Mouse (Mus musculus) limb, embryonic 15.5 days (tissue): ENCODE data around the gene Rbfox2. TPM values are rescaled to one million over a fixed set of nuclear protein-coding genes. Genes with fewer than 3 reads are reported as not detected.

Source experiments
- ATAC-seq: fragments of 200-750 bp; cut with Nextera tagmentation; 2 replicates; pipeline ENCODE4 v1.8.0; 2017; ENCODE audit warnings: low read depth, moderate TSS enrichment; ENCODE audit not compliant: insufficient number of reproducible peaks, low FRiP score, low TSS enrichment
- H3K27ac ChIP-seq: fragments of 300-500 bp; sonication (generic); 2 replicates; pipeline ENCODE4 v1.5.1; 2015; ENCODE audit warnings: moderate library complexity, mild to moderate bottlenecking, inconsistent platforms
- H3K27me3 ChIP-seq: fragments of 300-500 bp; sonication (generic); 2 replicates; pipeline ENCODE4 v1.6.1; 2015; ENCODE audit warnings: inconsistent platforms
- H3K36me3 ChIP-seq: fragments of 300-500 bp; sonication (generic); 2 replicates; pipeline ENCODE4 v1.6.1; 2015; ENCODE audit warnings: inconsistent platforms
- H3K4me1 ChIP-seq: fragments of 300-500 bp; sonication (generic); 2 replicates; pipeline ENCODE4 v1.6.1; 2015; ENCODE audit warnings: inconsistent platforms
- H3K4me2 ChIP-seq: fragments of 300-500 bp; sonication (generic); 2 replicates; pipeline ENCODE4 v1.6.1; 2015; ENCODE audit warnings: mild to moderate bottlenecking, inconsistent platforms
- H3K4me3 ChIP-seq: fragments of 300-500 bp; sonication (generic); 2 replicates; pipeline ENCODE4 v1.5.1; 2015; ENCODE audit warnings: mild to moderate bottlenecking, inconsistent platforms
- H3K9ac ChIP-seq: fragments of 300-500 bp; sonication (generic); 2 replicates; pipeline ENCODE4 v1.6.1; 2015; ENCODE audit warnings: inconsistent platforms
- H3K9me3 ChIP-seq: fragments of 300-500 bp; sonication (generic); 2 replicates; pipeline ENCODE4 v1.6.1; 2016; ENCODE audit warnings: inconsistent platforms
- WGBS: fragments of 180-500 bp; shearing (Covaris S2); methylation state at CpG from one replicate; pipeline ENCODE4 v1.1.7; 2015; 5-methylcytosine and 5-hydroxymethylcytosine counted together
- polyA plus RNA-seq: library from polyadenylated mRNA; unstranded; fragments of >200 nt; fragmentation: Nextera tagmentation; extraction: Ambion mirVana; gene quantifications from 2 replicates; pipeline ENCODE4 v1.2.1, GENCODE M21; 2015

Rbfox2 gene
- 73.2 and 76.6 TPM in 2 replicates for polyA plus RNA-seq

GRCm38 (mm10) chr15:77306547-77307261 is at the start of gene Rbfox2:
Rbfox2 (minus strand) TSS chr15:77307004.
- peak; percentile 96 for ATAC-seq
- Histone ChIP-seq H3K27ac (peak within 1 kb of the TSS; percentile 100), H3K36me3 (no peaks in the 10 kb centered on the region), H3K27me3 (no peaks in the 10 kb centered on the region), H3K4me1 (peaks cover 30% of the 10 kb centered on the region), H3K4me2 (peak within 1 kb of the TSS; percentile 58), H3K4me3 (peak within 1 kb of the TSS; percentile 85), H3K9me3 (no peaks in the 10 kb centered on the region), H3K9ac (peak within 1 kb of the TSS; percentile 99)
- under 1% methylated on average over 89 of the region's 90 CpGs for WGBS

- no peaks in the 10 kb centered on the region for H3K27me3 ChIP-seq
- H3K4me3 ChIP-seq = no peak overlapping the region
- WGBS = 11% methylated on average over 11 of the region's 11 CpGs
- H3K9me3 ChIP-seq = no peaks in the 10 kb centered on the region
- peak overlapping the region; percentile 11 for H3K4me2 ChIP-seq
- peaks cover 38% of the 10 kb centered on the region for H3K4me1 ChIP-seq
- H3K36me3 ChIP-seq = no peaks in the 10 kb centered on the region
- peak overlapping the region; percentile 8; the same call in 1 of the 2 replicates for H3K27ac ChIP-seq
- no peak for ATAC-seq
- H3K9ac ChIP-seq = no peak overlapping the region
These were observed 49.5 kb upstream of the Rbfox2 start for GRCm38 (mm10) chr15:77356248-77356810.

DNA sequence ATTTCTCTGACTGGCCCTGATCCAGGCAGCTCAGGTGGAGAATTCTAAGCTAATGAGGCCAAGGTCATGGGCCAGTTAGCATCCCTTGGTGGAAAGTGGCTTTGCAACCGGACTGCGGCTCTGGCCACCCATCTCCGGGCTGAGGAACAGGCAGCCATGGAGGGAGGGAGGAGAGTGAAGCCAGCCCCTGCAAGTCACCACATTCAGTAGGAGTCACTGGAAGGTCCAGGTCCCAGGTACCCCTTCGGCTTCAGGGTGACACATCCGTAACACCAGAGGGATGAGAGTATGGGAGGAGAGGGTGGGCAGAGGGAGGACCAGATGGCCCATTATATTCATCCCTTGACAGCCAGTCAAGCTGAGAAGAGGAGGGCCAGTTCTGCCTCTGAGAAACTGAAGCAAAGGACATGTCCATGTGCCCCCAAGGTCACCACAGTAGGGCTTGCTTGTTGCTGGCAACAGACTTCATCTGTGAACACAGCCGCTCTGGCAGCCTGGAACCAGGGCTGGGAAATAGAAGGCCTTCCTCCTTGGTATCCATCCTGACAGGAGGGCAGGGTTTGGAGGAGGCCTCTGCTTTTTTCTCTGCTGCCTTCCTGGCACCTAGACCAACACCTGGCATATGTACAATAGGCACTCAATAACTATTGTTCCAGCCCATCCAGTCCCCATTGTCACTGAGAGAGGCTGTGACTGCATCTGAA is 48.2 kb upstream of the Rbfox2 start:
- Histone ChIP-seq H3K4me1 (peaks cover 38% of the 10 kb centered on the region), H3K36me3 (no peaks in the 10 kb centered on the region), H3K9ac (no peak overlapping the region), H3K9me3 (no peaks in the 10 kb centered on the region), H3K27me3 (no peaks in the 10 kb centered on the region), H3K4me2 (no peak overlapping the region), H3K27ac (no peak overlapping the region), H3K4me3 (no peak overlapping the region)
- WGBS = 87% methylated on average over 6 of the region's 6 CpGs
- ATAC-seq = no peak

GRCm38 (mm10) chr15:77354496-77354847 is 47.7 kb upstream of the Rbfox2 start:
- no peaks in the 10 kb centered on the region for H3K27me3 ChIP-seq
- no peak overlapping the region for H3K4me2 ChIP-seq
- peaks cover 35% of the 10 kb centered on the region for H3K4me1 ChIP-seq
- no peak for ATAC-seq
- H3K27ac ChIP-seq = no peak overlapping the region
- H3K9me3 ChIP-seq = no peaks in the 10 kb centered on the region
- no peak overlapping the region for H3K9ac ChIP-seq
- no peak overlapping the region for H3K4me3 ChIP-seq
- no peaks in the 10 kb centered on the region for H3K36me3 ChIP-seq
- 59% methylated on average over 4 of the region's 4 CpGs for WGBS

DNA sequence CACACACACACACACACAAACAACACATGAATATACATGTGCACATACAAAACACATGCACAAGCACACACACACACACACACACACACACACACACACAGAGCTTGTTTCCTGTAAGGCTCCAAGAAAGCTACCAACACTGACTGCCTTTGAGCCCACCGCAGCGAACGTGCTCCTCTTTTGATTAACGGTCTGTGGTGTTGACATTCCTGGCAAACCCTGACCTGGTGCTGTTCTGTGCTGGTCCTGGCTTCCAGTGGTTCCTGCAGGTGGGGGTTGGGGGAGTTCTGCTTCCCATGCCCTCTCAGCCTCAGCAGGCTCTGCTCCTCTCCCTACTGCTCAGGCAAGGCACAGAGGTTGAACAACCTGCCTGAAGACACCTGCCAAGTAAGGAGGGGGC is 47.0 kb upstream of the Rbfox2 start:
- 25% methylated on average over 4 of the region's 4 CpGs for WGBS
- no peak overlapping the region for H3K4me2 ChIP-seq
- no peak overlapping the region for H3K4me3 ChIP-seq
- no peak overlapping the region for H3K9ac ChIP-seq
- H3K4me1 ChIP-seq = peaks cover 29% of the 10 kb centered on the region
- H3K27ac ChIP-seq = no peak overlapping the region
- H3K9me3 ChIP-seq = no peaks in the 10 kb centered on the region
- no peak for ATAC-seq
- H3K27me3 ChIP-seq = no peaks in the 10 kb centered on the region
- H3K36me3 ChIP-seq = no peaks in the 10 kb centered on the region

DNA sequence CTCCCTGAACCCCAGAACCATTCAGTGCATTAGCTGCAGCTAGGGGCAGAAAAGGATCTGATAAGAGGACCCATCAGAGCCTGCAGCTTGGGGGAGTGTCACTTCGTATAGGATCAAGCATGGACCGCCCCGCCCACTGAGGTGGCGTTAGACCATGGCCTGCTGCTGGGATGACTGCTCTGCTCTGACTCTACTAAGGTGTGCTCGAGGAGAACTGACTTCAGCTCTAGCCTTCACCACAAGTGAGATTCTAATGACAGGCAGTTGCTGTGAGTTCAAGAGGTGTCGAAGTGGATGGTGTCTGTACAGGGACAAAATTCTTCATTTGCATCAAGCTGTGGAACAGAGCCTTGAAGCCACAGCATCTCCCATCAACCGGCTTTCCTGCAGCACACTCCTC is 46.1 kb upstream of the Rbfox2 start:
- ATAC-seq = no peak
- Histone ChIP-seq H3K27me3 (no peaks in the 10 kb centered on the region), H3K36me3 (no peaks in the 10 kb centered on the region), H3K4me3 (no peak overlapping the region), H3K27ac (no peak overlapping the region), H3K9ac (no peak overlapping the region), H3K4me1 (peaks cover 22% of the 10 kb centered on the region), H3K9me3 (no peaks in the 10 kb centered on the region), H3K4me2 (no peak overlapping the region)
- WGBS = 59% methylated on average over 7 of the region's 7 CpGs

DNA sequence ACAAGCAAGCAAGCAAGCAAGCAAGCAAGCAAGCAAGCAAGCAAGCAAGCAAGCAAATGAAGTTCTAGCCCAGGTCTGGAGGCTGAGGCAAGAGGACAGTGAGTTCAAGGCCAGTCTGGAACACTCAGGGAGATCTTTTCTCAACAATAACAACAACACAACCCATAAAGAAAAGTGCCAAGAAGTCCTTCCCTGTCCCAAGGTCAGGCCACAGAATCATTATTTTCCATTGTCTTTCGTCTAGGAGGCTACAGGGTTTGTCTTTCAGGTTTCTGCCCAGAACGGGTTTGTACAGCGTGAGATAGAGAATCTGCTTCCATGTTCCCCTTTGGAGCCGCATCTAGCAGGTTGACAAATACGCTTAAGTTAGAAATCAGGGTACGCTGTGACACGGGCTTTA is 43.3 kb upstream of the Rbfox2 start:
- H3K27me3 ChIP-seq = no peaks in the 10 kb centered on the region
- no peaks in the 10 kb centered on the region for H3K9me3 ChIP-seq
- no peak for ATAC-seq
- WGBS = 89% methylated on average over 7 of the region's 7 CpGs
- H3K4me2 ChIP-seq = no peak overlapping the region
- H3K36me3 ChIP-seq = no peaks in the 10 kb centered on the region
- H3K27ac ChIP-seq = no peak overlapping the region
- peaks cover 9% of the 10 kb centered on the region; the same call in 1 of the 2 replicates for H3K4me1 ChIP-seq
- no peak overlapping the region for H3K9ac ChIP-seq
- no peak overlapping the region for H3K4me3 ChIP-seq

- peaks cover 18% of the 10 kb centered on the region for H3K4me1 ChIP-seq
- no peak overlapping the region; the same call in 1 of the 2 replicates for H3K27ac ChIP-seq
- no peaks in the 10 kb centered on the region for H3K36me3 ChIP-seq
- no peaks in the 10 kb centered on the region for H3K9me3 ChIP-seq
- no peaks in the 10 kb centered on the region for H3K27me3 ChIP-seq
- no peak for ATAC-seq
- H3K4me2 ChIP-seq = no peak overlapping the region
- no peak overlapping the region for H3K9ac ChIP-seq
- 80% methylated on average over 7 of the region's 7 CpGs for WGBS
- H3K4me3 ChIP-seq = no peak overlapping the region
These were observed 41.3 kb upstream of the Rbfox2 start for GRCm38 (mm10) chr15:77348146-77348545.

GRCm38 (mm10) chr15:77344127-77345125 is 37.6 kb upstream of the Rbfox2 start:
- H3K36me3 ChIP-seq = no peaks in the 10 kb centered on the region
- 0 out of 2 replicates have a peak overlapping the region, but pooled peaks have one; percentile 33 for H3K9ac ChIP-seq

DNA sequence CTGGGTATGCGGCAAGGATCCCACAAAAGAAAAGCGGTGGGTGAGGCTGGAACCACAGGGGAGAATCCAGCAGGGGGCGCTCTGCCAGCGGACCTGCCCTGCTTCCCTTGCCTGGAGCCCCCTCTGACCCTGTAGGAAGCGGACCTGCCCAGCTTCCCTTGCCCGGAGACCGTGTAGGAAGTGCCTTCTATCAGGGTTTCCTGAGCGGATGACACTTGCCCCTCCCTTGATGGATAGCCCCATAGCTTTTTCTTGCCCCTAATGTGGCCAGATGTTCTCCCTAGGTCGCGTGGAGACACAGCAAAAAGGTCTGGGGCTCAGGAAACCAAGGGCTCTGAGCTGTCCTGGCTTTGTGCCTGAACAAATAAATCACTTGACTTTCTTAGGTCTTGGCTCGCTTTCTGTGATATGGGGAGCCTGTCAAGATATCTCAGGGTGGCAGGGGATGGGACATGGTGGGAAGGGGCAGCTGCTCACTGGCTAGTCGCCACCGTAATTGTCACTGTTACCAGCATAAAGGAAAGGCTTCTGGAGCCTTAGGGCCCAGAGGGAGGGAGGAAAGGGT is 36.8 kb upstream of the Rbfox2 start:
- Histone ChIP-seq H3K27me3 (no peaks in the 10 kb centered on the region), H3K9ac (peak overlapping the region; percentile 33; the same call in 1 of the 2 replicates), H3K9me3 (no peaks in the 10 kb centered on the region), H3K27ac (peak overlapping the region; percentile 85), H3K4me1 (peaks cover 25% of the 10 kb centered on the region), H3K4me2 (peak overlapping the region; percentile 47), H3K4me3 (peak overlapping the region; percentile 22), H3K36me3 (no peaks in the 10 kb centered on the region)
- ATAC-seq = peak; percentile 24; the same call in 1 of the 2 replicates
- 4% methylated on average over 13 of the region's 13 CpGs for WGBS

More at GRCm38 (mm10) chr15:77344127-77345125, 37.6 kb upstream of the Rbfox2 start:
- H3K27ac ChIP-seq = peak overlapping the region; percentile 85
- 16% methylated on average over 17 of the region's 17 CpGs for WGBS
- H3K9me3 ChIP-seq = no peaks in the 10 kb centered on the region
- peaks cover 25% of the 10 kb centered on the region for H3K4me1 ChIP-seq
- H3K27me3 ChIP-seq = no peaks in the 10 kb centered on the region
- peak overlapping the region; percentile 47 for H3K4me2 ChIP-seq
- peak overlapping the region; percentile 22 for H3K4me3 ChIP-seq
- ATAC-seq = peak; percentile 50; the same call in 1 of the 2 replicates
